Mouse (Mus musculus) MEL (cell line): Measurements from ENCODE around the gene Olfr209.

Experiments used
- CHD2 ChIP-seq: IDR thresholded peaks from 2 replicates; pipeline ENCODE4 v1.6.1; 2011; ENCODE audit warnings: low read length, improper control_type of control experiment
- CTCF ChIP-seq, 3 experiments: IDR thresholded peaks in 2 of 3; conservative IDR thresholded peaks in 1 of 3; 2 replicates each; pipeline ENCODE4 v1.5.1; 2011 to 2012; ENCODE audit warnings: low read length in 3 of 3, low read depth in 2 of 3, mild to moderate bottlenecking in 2 of 3, improper control_type of control experiment in 1 of 3, inconsistent platforms in 1 of 3, mixed read lengths in 1 of 3, moderate library complexity in 1 of 3; ENCODE audit not compliant: control insufficient read depth in 1 of 3, insufficient read depth in 1 of 3, poor library complexity in 1 of 3, severe bottlenecking in 1 of 3
- MAX ChIP-seq: IDR thresholded peaks from 2 replicates; pipeline ENCODE4 v1.6.1; 2011; ENCODE audit warnings: low read length, improper control_type of control experiment
- MXI1 ChIP-seq: IDR thresholded peaks from 2 replicates; pipeline ENCODE4 v1.6.1; 2011; ENCODE audit warnings: mild to moderate bottlenecking, low read depth, low read length, improper control_type of control experiment
- NELFE ChIP-seq: IDR thresholded peaks from 2 replicates; pipeline ENCODE4 v1.6.1; 2011; ENCODE audit warnings: low read depth, low read length, improper control_type of control experiment
- RCOR1 ChIP-seq: IDR thresholded peaks from 2 replicates; pipeline ENCODE4 v1.6.1; 2012; ENCODE audit warnings: low read depth, mild to moderate bottlenecking, inconsistent platforms, low read length, improper control_type of control experiment
- SMC3 ChIP-seq: IDR thresholded peaks from 2 replicates; pipeline ENCODE4 v1.6.1; 2011; ENCODE audit warnings: low read depth, low read length, improper control_type of control experiment
- TAL1 ChIP-seq: IDR thresholded peaks from 2 replicates; pipeline ENCODE4 v1.6.1; 2012; ENCODE audit warnings: mild to moderate bottlenecking, inconsistent platforms, low read length, moderate library complexity, mixed read lengths
- UBTF ChIP-seq: IDR thresholded peaks from 2 replicates; pipeline ENCODE4 v1.6.1; 2012; ENCODE audit warnings: low read depth, mild to moderate bottlenecking, inconsistent platforms, low read length, improper control_type of control experiment, moderate library complexity, borderline replicate concordance; ENCODE audit not compliant: insufficient read depth
- ZC3H11A ChIP-seq: IDR thresholded peaks from 2 replicates; pipeline ENCODE4 v1.6.1; 2012; ENCODE audit warnings: low read depth, mild to moderate bottlenecking, inconsistent platforms, low read length, improper control_type of control experiment
- ZMIZ1 ChIP-seq: IDR thresholded peaks from 2 replicates; pipeline ENCODE4 v1.6.1; 2012; ENCODE audit warnings: low read depth, mild to moderate bottlenecking, inconsistent platforms, low read length, improper control_type of control experiment, moderate library complexity

- TF ChIP-seq NELFE = no peak
- no peak for TF ChIP-seq ZMIZ1
- TF ChIP-seq MXI1 = no peak
- TF ChIP-seq UBTF = no peak
- TF ChIP-seq CTCF (IDR thresholded peaks at IDR 0.05 in 2 of 3, conservative IDR thresholded peaks at IDR 0.05 in 1 of 3; ENCODE audit: control insufficient read depth in 1 of 3, insufficient read depth in 1 of 3, low read depth in 2 of 3, low read length in 3 of 3, poor library complexity in 1 of 3, severe bottlenecking in 1 of 3) = no peak
- TF ChIP-seq RCOR1 = 0 out of 2 replicates have a peak, but pooled peaks have one; percentile 24
- no peak for TF ChIP-seq ZC3H11A
- TF ChIP-seq CHD2 = no peak
- no peak for TF ChIP-seq SMC3
- no peak for TF ChIP-seq MAX
- no peak for TF ChIP-seq TAL1
These were observed 49.7 kb upstream of the Olfr209 start for GRCm38 (mm10) chr16:59413475-59413874.
